Mouse (Mus musculus): ENCODE measurements around the gene Adcy6.

- no peak for TF ChIP-seq POLR2A (IDR thresholded peaks at IDR 0.05; ENCODE audit: borderline replicate concordance, control insufficient read depth, low read depth, low read length)
- TF ChIP-seq CTCF (IDR thresholded peaks at IDR 0.05; ENCODE audit: control insufficient read depth, insufficient read depth, low read length), result no peak
Observed at GRCm38 (mm10) chr15:98614971-98615370, 5.1 kb upstream of the Adcy6 start.
